Mouse (Mus musculus) kidney, embryonic 16.5 days (tissue): ENCODE data around the gene Ndc80. TPM values are rescaled to one million over a fixed set of nuclear protein-coding genes. Genes with fewer than 3 reads are reported as not detected.
A peak's percentile ranks its signal among the peaks of the same experiment; 100 is the strongest.

Experiments
- ATAC-seq: fragments of 200-750 bp; cut with Nextera tagmentation; 2 replicates; pipeline ENCODE4 v1.8.0; 2017; ENCODE audit warnings: moderate TSS enrichment; ENCODE audit not compliant: low FRiP score, low TSS enrichment
- H3K27ac ChIP-seq: fragments of 300-500 bp; sonication (generic); 2 replicates; pipeline ENCODE4 v1.5.1; 2014; ENCODE audit warnings: low read length
- H3K27me3 ChIP-seq: fragments of 300-500 bp; sonication (generic); 2 replicates; pipeline ENCODE4 v1.6.1; 2014; ENCODE audit warnings: low read length, control low read depth, mixed read lengths; ENCODE audit not compliant: insufficient read depth
- H3K36me3 ChIP-seq: fragments of 300-500 bp; sonication (generic); 2 replicates; pipeline ENCODE4 v1.6.1; 2014; ENCODE audit warnings: low read length, control low read depth, mixed read lengths; ENCODE audit not compliant: insufficient read depth
- H3K4me1 ChIP-seq: fragments of 300-500 bp; sonication (generic); 2 replicates; pipeline ENCODE4 v1.6.1; 2014; ENCODE audit warnings: low read length, control low read depth, mixed read lengths; ENCODE audit not compliant: insufficient read depth
- H3K4me2 ChIP-seq: fragments of 300-500 bp; sonication (generic); replicated peaks from 2 replicates; pipeline ENCODE4 v1.6.1; 2014; ENCODE audit warnings: low read depth, low read length
- H3K4me3 ChIP-seq: fragments of 300-500 bp; sonication (generic); 2 replicates; pipeline ENCODE4 v1.5.1; 2014; ENCODE audit warnings: mild to moderate bottlenecking, low read length
- H3K9ac ChIP-seq: fragments of 300-500 bp; sonication (generic); replicated peaks from 2 replicates; pipeline ENCODE4 v1.6.1; 2014; ENCODE audit warnings: low read length
- H3K9me3 ChIP-seq: fragments of 300-500 bp; sonication (generic); 2 replicates; pipeline ENCODE4 v1.6.1; 2016; ENCODE audit warnings: low read length, control low read depth
- WGBS: fragments of 180-500 bp; shearing (Covaris S2); extraction: QIAGEN DNeasy Blood & Tissue Kit; methylation state at CpG from one replicate; pipeline ENCODE4 v1.1.7; 2014; 5-methylcytosine and 5-hydroxymethylcytosine counted together
- polyA plus RNA-seq: library from polyadenylated mRNA; unstranded; fragments of >200 nt; fragmentation: Nextera tagmentation; extraction: Ambion mirVana; gene quantifications from 2 replicates; pipeline ENCODE4 v1.2.1, GENCODE M21; 2015

Gene Ndc80
- polyA plus RNA-seq, 1 experiment from 2014 or later = 51.2 TPM

DNA sequence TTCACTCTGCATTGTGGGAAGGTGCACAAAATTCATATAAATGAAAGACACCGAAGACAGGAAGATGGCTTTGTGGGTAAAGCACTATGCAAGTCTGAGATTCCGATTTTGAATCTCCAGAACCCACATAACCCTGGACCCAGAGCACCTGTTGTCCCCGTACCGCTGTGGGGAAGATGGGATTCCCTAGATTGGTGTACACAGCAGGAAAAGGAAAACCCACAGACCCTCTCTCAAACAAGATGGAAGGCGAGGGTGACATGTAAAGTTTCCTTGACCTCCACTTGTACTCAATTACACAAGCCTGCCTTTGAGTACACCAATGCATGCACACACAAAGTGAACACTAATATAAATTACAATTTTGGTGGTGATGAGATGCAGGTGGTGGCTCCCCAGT is 41.9 kb downstream of the Ndc80 start:
- no peak for ATAC-seq
- Histone ChIP-seq H3K27me3 (no peaks in the 10 kb centered on the region), H3K27ac (no peak overlapping the region), H3K9ac (no peak overlapping the region), H3K36me3 (no peaks in the 10 kb centered on the region), H3K4me2 (no peak overlapping the region), H3K9me3 (no peaks in the 10 kb centered on the region), H3K4me1 (peaks cover 21% of the 10 kb centered on the region), H3K4me3 (no peak overlapping the region)
- WGBS = 91% methylated on average over 5 of the region's 5 CpGs

DNA sequence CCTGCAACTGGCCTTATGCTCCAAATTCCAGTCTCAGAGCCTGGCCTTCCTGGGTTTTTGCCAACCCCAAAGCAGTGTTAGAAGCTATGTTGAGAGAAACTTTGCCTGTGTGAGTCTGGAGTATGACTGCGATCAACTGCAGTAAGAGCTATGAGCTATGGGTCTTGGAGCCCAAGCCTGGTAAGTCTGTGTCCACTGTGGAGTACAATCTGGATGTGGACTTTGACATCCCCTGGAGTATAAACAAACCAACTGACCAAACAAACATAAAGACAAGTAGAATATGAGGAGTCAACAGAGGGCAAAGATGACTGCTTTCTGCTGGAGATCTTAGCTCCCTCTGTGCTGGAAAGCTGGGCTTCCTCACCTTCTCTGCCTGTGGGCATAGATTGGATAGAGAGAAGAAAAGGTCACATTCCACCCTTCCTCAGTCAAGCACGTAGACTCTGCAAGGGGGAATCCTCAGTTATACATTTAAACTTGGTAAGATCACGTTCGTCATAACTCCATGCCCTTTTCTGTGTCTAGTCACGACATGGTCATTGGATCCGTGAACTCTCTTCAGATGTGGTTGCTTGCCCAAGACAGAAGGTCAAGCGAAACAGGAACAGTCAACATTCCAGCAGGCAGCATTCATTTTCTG is 43.1 kb downstream of the Ndc80 start:
- no peaks in the 10 kb centered on the region for H3K9me3 ChIP-seq
- WGBS = 65% methylated on average over 7 of the region's 7 CpGs
- H3K27ac ChIP-seq = peak overlapping the region; percentile 78; the same call in 1 of the 2 replicates
- H3K4me2 ChIP-seq = no peak overlapping the region
- ATAC-seq = peak; percentile 66
- no peak overlapping the region for H3K9ac ChIP-seq
- H3K4me1 ChIP-seq = peaks cover 21% of the 10 kb centered on the region
- no peak overlapping the region for H3K4me3 ChIP-seq
- H3K36me3 ChIP-seq = no peaks in the 10 kb centered on the region
- H3K27me3 ChIP-seq = no peaks in the 10 kb centered on the region

- Histone ChIP-seq H3K4me1 (peaks cover 11% of the 10 kb centered on the region; the same call in 1 of the 2 replicates), H3K27ac (peak overlapping the region; percentile 5; the same call in 1 of the 2 replicates), H3K9ac (no peak overlapping the region), H3K9me3 (no peaks in the 10 kb centered on the region), H3K36me3 (no peaks in the 10 kb centered on the region), H3K4me2 (no peak overlapping the region), H3K27me3 (no peaks in the 10 kb centered on the region), H3K4me3 (no peak overlapping the region)
- ATAC-seq = no peak
- 55% methylated on average over 5 of the region's 5 CpGs for WGBS
Measured at GRCm38 (mm10) chr17:71479381-71479901, 47.2 kb downstream of the Ndc80 start.

DNA sequence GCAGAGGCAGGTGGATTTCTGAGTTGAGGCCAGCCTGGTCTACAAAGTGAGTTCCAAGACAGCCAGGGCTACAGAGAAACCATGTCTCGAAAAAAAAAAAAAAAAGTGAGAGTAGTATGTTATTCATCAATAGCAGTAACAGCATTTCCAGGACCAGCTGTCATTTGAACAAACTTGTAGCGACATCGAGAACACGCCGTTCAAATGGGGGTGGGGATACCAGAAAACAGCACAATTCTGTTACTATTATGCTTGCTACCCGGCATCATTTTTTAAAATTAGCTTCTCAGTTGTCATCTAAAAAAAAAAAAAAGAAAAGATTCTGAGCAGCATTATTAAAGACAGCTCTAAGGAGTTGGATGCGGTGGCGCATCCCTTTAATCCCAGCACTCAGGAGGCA is 49.2 kb downstream of the Ndc80 start:
- no peaks in the 10 kb centered on the region for H3K9me3 ChIP-seq
- H3K4me3 ChIP-seq = no peak overlapping the region
- H3K4me2 ChIP-seq = no peak overlapping the region
- no peaks in the 10 kb centered on the region for H3K36me3 ChIP-seq
- ATAC-seq = no peak
- no peak overlapping the region for H3K9ac ChIP-seq
- WGBS = 90% methylated on average over 8 of the region's 8 CpGs
- peaks cover 16% of the 10 kb centered on the region for H3K4me1 ChIP-seq
- H3K27me3 ChIP-seq = no peaks in the 10 kb centered on the region
- H3K27ac ChIP-seq = no peak overlapping the region

DNA sequence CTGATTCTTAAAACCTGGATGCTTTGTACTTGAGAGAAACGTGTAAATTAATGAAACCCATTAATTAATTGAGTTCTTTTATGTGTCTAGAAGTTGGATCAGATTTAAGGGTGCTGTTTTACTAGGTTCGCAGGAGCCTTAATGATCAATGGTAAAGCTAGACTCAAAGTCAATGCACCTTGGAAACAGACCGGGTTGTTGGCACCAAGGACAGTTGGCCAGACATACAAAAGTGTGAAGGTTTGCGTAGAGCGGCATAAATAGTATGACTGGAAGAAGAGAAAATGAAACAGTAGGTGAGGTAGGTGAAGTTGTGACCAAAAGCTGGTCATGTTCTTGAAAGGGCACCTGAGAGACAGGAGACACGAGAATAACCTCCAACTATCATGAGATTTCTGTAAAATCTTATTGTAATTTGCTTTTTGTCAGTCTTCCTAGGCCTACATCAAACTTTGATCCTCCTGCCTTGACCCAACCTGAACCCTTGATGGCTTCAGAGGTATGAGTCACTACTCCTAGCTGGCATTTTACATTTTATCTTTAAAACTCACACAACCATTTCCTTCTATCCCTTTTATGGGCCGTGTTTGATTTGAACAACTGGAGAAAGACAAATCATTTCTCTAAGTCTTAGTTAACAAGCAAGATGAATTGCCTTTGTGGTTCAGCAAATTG is 50.2 kb downstream of the Ndc80 start:
- no peak for ATAC-seq
- H3K36me3 ChIP-seq = no peaks in the 10 kb centered on the region
- peak overlapping the region; percentile 77 for H3K4me3 ChIP-seq
- H3K9me3 ChIP-seq = no peaks in the 10 kb centered on the region
- WGBS = 74% methylated on average over 7 of the region's 7 CpGs
- H3K9ac ChIP-seq = peak overlapping the region; percentile 98
- H3K4me1 ChIP-seq = peaks cover 16% of the 10 kb centered on the region
- peak overlapping the region; percentile 88 for H3K4me2 ChIP-seq
- H3K27ac ChIP-seq = peak overlapping the region; percentile 99; the same call in 1 of the 2 replicates
- H3K27me3 ChIP-seq = no peaks in the 10 kb centered on the region

GRCm38 (mm10) chr17:71475705-71476089 is 51.0 kb downstream of the Ndc80 start:
- H3K27ac ChIP-seq = peak overlapping the region; percentile 99
- ATAC-seq = peak; percentile 84
- H3K9ac ChIP-seq = peak overlapping the region; percentile 98
- under 1% methylated on average over 31 of the region's 31 CpGs for WGBS
- no peaks in the 10 kb centered on the region for H3K27me3 ChIP-seq
- H3K36me3 ChIP-seq = no peaks in the 10 kb centered on the region
- peak overlapping the region; percentile 88 for H3K4me2 ChIP-seq
- peaks cover 16% of the 10 kb centered on the region for H3K4me1 ChIP-seq
- H3K4me3 ChIP-seq = peak overlapping the region; percentile 77
- no peaks in the 10 kb centered on the region for H3K9me3 ChIP-seq

GRCm38 (mm10) chr17:71474762-71475704 is 51.6 kb downstream of the Ndc80 start, which contains the start of gene Smchd1:
Gene Smchd1, minus strand, starts transcription at chr17:71475343.
- peak within 1 kb of the TSS; percentile 98 for H3K9ac ChIP-seq
- H3K27ac ChIP-seq = peak within 1 kb of the TSS; percentile 99
- WGBS = under 1% methylated on average over 92 of the region's 109 CpGs

DNA sequence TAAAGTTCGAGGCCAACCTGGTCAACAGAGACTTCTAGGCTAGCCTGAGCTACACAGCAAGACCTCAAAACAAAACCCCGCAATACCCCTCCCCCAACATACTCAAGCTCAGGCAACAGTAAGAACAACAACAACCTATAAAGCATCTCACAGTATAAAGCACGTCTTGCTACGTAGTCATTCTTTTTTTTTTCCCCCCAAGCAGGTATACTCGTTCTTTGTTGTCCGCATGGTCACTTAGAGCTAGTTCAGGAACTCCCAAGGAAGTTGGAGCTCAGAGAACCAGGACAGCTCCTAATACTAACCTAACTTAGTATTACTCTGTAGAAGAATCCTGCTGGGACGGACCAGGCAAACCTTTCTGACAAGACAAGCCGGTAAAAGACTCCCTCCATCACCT is 52.5 kb downstream of the Ndc80 start:
- H3K27me3 ChIP-seq = no peaks in the 10 kb centered on the region
- H3K4me3 ChIP-seq = peak overlapping the region; percentile 77
- no peaks in the 10 kb centered on the region for H3K9me3 ChIP-seq
- H3K27ac ChIP-seq = peak overlapping the region; percentile 99
- WGBS = 17% methylated on average over 8 of the region's 8 CpGs
- H3K4me1 ChIP-seq = peaks cover 13% of the 10 kb centered on the region
- peak overlapping the region; percentile 88 for H3K4me2 ChIP-seq
- no peak for ATAC-seq
- H3K9ac ChIP-seq = peak overlapping the region; percentile 98
- H3K36me3 ChIP-seq = no peaks in the 10 kb centered on the region

More at GRCm38 (mm10) chr17:71474762-71475704, 51.6 kb downstream of the Ndc80 start, which contains the start of gene Smchd1:
- Histone ChIP-seq H3K4me3 (peak within 1 kb of the TSS; percentile 77), H3K4me2 (peak within 1 kb of the TSS; percentile 88), H3K9me3 (no peaks in the 10 kb centered on the region), H3K4me1 (peaks cover 13% of the 10 kb centered on the region), H3K36me3 (no peaks in the 10 kb centered on the region), H3K27me3 (no peaks in the 10 kb centered on the region)
- ATAC-seq = peak; percentile 96

GRCm38 (mm10) chr17:71471261-71471660 is 55.4 kb downstream of the Ndc80 start:
- H3K27me3 ChIP-seq = no peaks in the 10 kb centered on the region
- no peak overlapping the region for H3K27ac ChIP-seq
- H3K4me3 ChIP-seq = no peak overlapping the region
- no peak overlapping the region for H3K9ac ChIP-seq
- H3K4me2 ChIP-seq = no peak overlapping the region
- WGBS = 77% methylated on average over 2 of the region's 2 CpGs
- ATAC-seq = no peak
- no peaks in the 10 kb centered on the region for H3K9me3 ChIP-seq
- peaks cover 9% of the 10 kb centered on the region for H3K4me1 ChIP-seq
- H3K36me3 ChIP-seq = no peaks in the 10 kb centered on the region
